Mouse (Mus musculus): Measurements from ENCODE around the gene Tpgs1. TPM values are rescaled to one million over a fixed set of nuclear protein-coding genes. Genes with fewer than 3 reads are reported as not detected.

Gene Tpgs1
- polyA plus RNA-seq, 1 experiment: 15.5 TPM

- H3K4me3 ChIP-seq (ENCODE audit: insufficient read depth, low read length): no peak overlapping the region
- no peaks in the 10 kb centered on the region for H3K4me1 ChIP-seq (ENCODE audit: control insufficient read depth, insufficient read depth, low read length)
- H3K27ac ChIP-seq (ENCODE audit: insufficient read depth, low read length): no peak overlapping the region
- TF ChIP-seq POLR2A (IDR thresholded peaks at IDR 0.05; ENCODE audit: low read depth, low read length) (no peak), CTCF (IDR thresholded peaks at IDR 0.05; ENCODE audit: borderline replicate concordance, insufficient read depth, low read length) (no peak)
These were observed 48.6 kb downstream of the Tpgs1 start for GRCm38 (mm10) chr10:79717640-79718357.

GRCm38 (mm10) chr10:79721089-79721488, 51.9 kb downstream of the Tpgs1 start:
- Histone ChIP-seq H3K4me3 (ENCODE audit: insufficient read depth, low read length) (no peak overlapping the region), H3K27ac (ENCODE audit: insufficient read depth, low read length) (no peak overlapping the region), H3K4me1 (ENCODE audit: control insufficient read depth, insufficient read depth, low read length) (no peaks in the 10 kb centered on the region)
- TF ChIP-seq CTCF (IDR thresholded peaks at IDR 0.05; ENCODE audit: borderline replicate concordance, insufficient read depth, low read length) (no peak), POLR2A (IDR thresholded peaks at IDR 0.05; ENCODE audit: low read depth, low read length) (no peak)

DNA sequence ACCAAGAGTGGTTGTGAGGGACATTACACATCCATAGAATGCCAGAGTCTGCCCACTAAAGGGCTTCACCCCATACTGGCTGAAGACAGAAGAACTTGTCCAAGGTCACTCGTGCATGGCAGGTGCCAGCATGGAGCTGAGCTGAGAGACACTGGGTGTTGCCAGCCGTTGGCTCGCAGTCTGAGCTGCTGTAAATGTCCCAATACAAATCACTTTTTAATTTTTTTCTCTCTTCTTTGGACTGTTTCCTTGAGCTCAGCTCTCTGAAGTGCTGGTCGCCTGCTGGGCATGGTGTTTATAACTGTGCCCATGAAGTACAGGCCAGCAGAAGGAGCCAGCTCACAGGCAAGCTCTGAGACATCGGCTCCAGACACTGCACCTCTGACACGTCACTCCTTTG, 53.9 kb downstream of the Tpgs1 start:
- Histone ChIP-seq H3K27ac (ENCODE audit: insufficient read depth, low read length) (no peak overlapping the region), H3K4me3 (ENCODE audit: insufficient read depth, low read length) (no peak overlapping the region), H3K4me1 (ENCODE audit: control insufficient read depth, insufficient read depth, low read length) (no peaks in the 10 kb centered on the region)
- no peak for TF ChIP-seq CTCF (IDR thresholded peaks at IDR 0.05; ENCODE audit: borderline replicate concordance, insufficient read depth, low read length)
- no peak for TF ChIP-seq POLR2A (IDR thresholded peaks at IDR 0.05; ENCODE audit: low read depth, low read length)

- no peaks in the 10 kb centered on the region for H3K4me1 ChIP-seq (ENCODE audit: control insufficient read depth, insufficient read depth, low read length)
- no peak for TF ChIP-seq POLR2A (IDR thresholded peaks at IDR 0.05; ENCODE audit: low read depth, low read length)
- H3K4me3 ChIP-seq (ENCODE audit: insufficient read depth, low read length): no peak overlapping the region
- no peak overlapping the region for H3K27ac ChIP-seq (ENCODE audit: insufficient read depth, low read length)
These were observed 54.5 kb downstream of the Tpgs1 start for GRCm38 (mm10) chr10:79723692-79724091.

Other genes starting within 250 kb of the Tpgs1 start
- gene Vmn2r83, start 200.6 kb upstream of the Tpgs1 start, polyA plus RNA-seq (2011; ENCODE audit: insufficient read length, low read depth, missing spikeins): not detected in 2 replicates
- gene Plpp2, start 135.6 kb upstream of the Tpgs1 start, polyA plus RNA-seq (2011; ENCODE audit: insufficient read length, low read depth, missing spikeins): 23.5 and 39.4 TPM in 2 replicates
- gene Mier2, start 114.2 kb upstream of the Tpgs1 start, polyA plus RNA-seq (2011; ENCODE audit: insufficient read length, low read depth, missing spikeins): 24.7 and 33.6 TPM in 2 replicates
- gene Theg, start 82.0 kb upstream of the Tpgs1 start, polyA plus RNA-seq (2011; ENCODE audit: insufficient read length, low read depth, missing spikeins): not detected in 2 replicates
- gene C2cd4c, start 55.3 kb upstream of the Tpgs1 start, polyA plus RNA-seq (2011; ENCODE audit: insufficient read length, low read depth, missing spikeins): 0.19 TPM in 1 of 2 replicates, not detected in the other
- 15.0 and 18.7 TPM in 2 replicates for gene Shc2, start 31.5 kb upstream of the Tpgs1 start, polyA plus RNA-seq (2011; ENCODE audit: insufficient read length, low read depth, missing spikeins)
- gene Odf3l2, start 23.6 kb upstream of the Tpgs1 start, polyA plus RNA-seq (2011; ENCODE audit: insufficient read length, low read depth, missing spikeins): not detected in 2 replicates
- gene Madcam1, start 4.8 kb upstream of the Tpgs1 start, polyA plus RNA-seq (2011; ENCODE audit: insufficient read length, low read depth, missing spikeins): not detected in 2 replicates
- 117 and 149 TPM in 2 replicates for gene Cdc34, start 12.8 kb downstream of the Tpgs1 start, polyA plus RNA-seq (2011; ENCODE audit: insufficient read length, low read depth, missing spikeins)
- gene Gzmm, start 19.7 kb downstream of the Tpgs1 start, polyA plus RNA-seq (2011; ENCODE audit: insufficient read length, low read depth, missing spikeins): 0.65 TPM in 1 of 2 replicates, not detected in the other
- gene Bsg, start 35.1 kb downstream of the Tpgs1 start, polyA plus RNA-seq (2011; ENCODE audit: insufficient read length, low read depth, missing spikeins): 766 and 774 TPM in 2 replicates
- 0.91 and 1.9 TPM in 2 replicates for gene Hcn2, start 47.3 kb downstream of the Tpgs1 start, polyA plus RNA-seq (2011; ENCODE audit: insufficient read length, low read depth, missing spikeins)
- gene Polrmt, start 77.2 kb downstream of the Tpgs1 start, polyA plus RNA-seq (2011; ENCODE audit: insufficient read length, low read depth, missing spikeins): 14.9 TPM in 2 replicates
- 0.23 TPM in 1 of 2 replicates, not detected in the other for gene Fgf22, start 85.7 kb downstream of the Tpgs1 start, polyA plus RNA-seq (2011; ENCODE audit: insufficient read length, low read depth, missing spikeins)
- 38.4 and 39.5 TPM in 2 replicates for gene Rnf126, start 97.6 kb downstream of the Tpgs1 start, polyA plus RNA-seq (2011; ENCODE audit: insufficient read length, low read depth, missing spikeins)
- 21.9 and 42.7 TPM in 2 replicates for gene Fstl3, start 107.9 kb downstream of the Tpgs1 start, polyA plus RNA-seq (2011; ENCODE audit: insufficient read length, low read depth, missing spikeins)
- not detected in 2 replicates for gene Prss57, start 121.6 kb downstream of the Tpgs1 start, polyA plus RNA-seq (2011; ENCODE audit: insufficient read length, low read depth, missing spikeins)
- 45.2 and 54.0 TPM in 2 replicates for gene Palm, start 124.2 kb downstream of the Tpgs1 start, polyA plus RNA-seq (2011; ENCODE audit: insufficient read length, low read depth, missing spikeins)
- not detected in 2 replicates for gene Misp, start 151.6 kb downstream of the Tpgs1 start, polyA plus RNA-seq (2011; ENCODE audit: insufficient read length, low read depth, missing spikeins)
- gene Ptbp1, start 185.1 kb downstream of the Tpgs1 start, polyA plus RNA-seq (2011; ENCODE audit: insufficient read length, low read depth, missing spikeins): 351 and 422 TPM in 2 replicates
- not detected in 2 replicates for gene Prtn3, start 205.1 kb downstream of the Tpgs1 start, polyA plus RNA-seq (2011; ENCODE audit: insufficient read length, low read depth, missing spikeins)
- 3.1 and 4.9 TPM in 2 replicates for gene Plppr3, start 205.3 kb downstream of the Tpgs1 start, polyA plus RNA-seq (2011; ENCODE audit: insufficient read length, low read depth, missing spikeins)
- not detected in 2 replicates for gene Elane, start 216.9 kb downstream of the Tpgs1 start, polyA plus RNA-seq (2011; ENCODE audit: insufficient read length, low read depth, missing spikeins)
- gene Cfd, start 221.5 kb downstream of the Tpgs1 start, polyA plus RNA-seq (2011; ENCODE audit: insufficient read length, low read depth, missing spikeins): not detected in 2 replicates
- 15.2 and 16.1 TPM in 2 replicates for gene Med16, start 239.6 kb downstream of the Tpgs1 start, polyA plus RNA-seq (2011; ENCODE audit: insufficient read length, low read depth, missing spikeins)
- not detected in 2 replicates for gene Gm26602, start 241.5 kb downstream of the Tpgs1 start, polyA plus RNA-seq (2011; ENCODE audit: insufficient read length, low read depth, missing spikeins)
- 0.44 TPM in 1 of 2 replicates, not detected in the other for gene Kiss1r, start 247.6 kb downstream of the Tpgs1 start, polyA plus RNA-seq (2011; ENCODE audit: insufficient read length, low read depth, missing spikeins)

Data from embryonic fibroblast, embryonic 13.5 days (primary cell).